Mouse (Mus musculus) midbrain, embryonic 12.5 days (tissue): ENCODE results near the gene G530012D18Rik. TPM values are rescaled to one million over a fixed set of nuclear protein-coding genes. Genes with fewer than 3 reads are reported as not detected.

Experiments
- polyA plus RNA-seq: library from polyadenylated mRNA; unstranded; fragments of >200 nt; fragmentation: Nextera tagmentation; extraction: Ambion mirVana; gene quantifications from 2 replicates; pipeline ENCODE4 v1.2.1, GENCODE M21; 2016

Gene G530012D18Rik
- polyA plus RNA-seq, 1 experiment from 2014 or later, result not detected

Other genes starting within 250 kb of the G530012D18Rik start
- gene Sp110, start 23.1 kb downstream of the G530012D18Rik start, polyA plus RNA-seq, result 0.62 and 1.4 TPM in 2 replicates
- 0.72 and 0.92 TPM in 2 replicates for gene Sp140, start 24.7 kb downstream of the G530012D18Rik start, polyA plus RNA-seq
- 0.50 and 0.92 TPM in 2 replicates for gene Sp100, start 74.3 kb downstream of the G530012D18Rik start, polyA plus RNA-seq
- 0.72 and 1.1 TPM in 2 replicates for gene A630001G21Rik, start 203.0 kb downstream of the G530012D18Rik start, polyA plus RNA-seq
- gene Cab39, start 217.8 kb downstream of the G530012D18Rik start, polyA plus RNA-seq, result 69.2 and 79.9 TPM in 2 replicates